Mouse (Mus musculus): ENCODE measurements around the gene Palm2. TPM values are rescaled to one million over a fixed set of nuclear protein-coding genes. Genes with fewer than 3 reads are reported as not detected.

Gene Palm2
- polyA plus RNA-seq, 1 experiment, result 5.2 TPM

GRCm38 (mm10) chr4:57715849-57716248, 281.8 kb downstream of the Palm2 start:
- H3K4me2 ChIP-seq (ENCODE audit: low read depth), result no peak overlapping the region
- no peak overlapping the region for H3ac ChIP-seq (ENCODE audit: control insufficient read depth, insufficient read length)
- TF ChIP-seq CEBPB (IDR thresholded peaks at IDR 0.05; ENCODE audit: insufficient read depth, poor library complexity, severe bottlenecking), result no peak
- TF ChIP-seq POLR2A (IDR thresholded peaks at IDR 0.05; ENCODE audit: insufficient read length, low read depth), result no peak
- no peak for TF ChIP-seq MYOD1 (IDR thresholded peaks at IDR 0.05; ENCODE audit: control insufficient read depth in 1 of 3, insufficient read length in 2 of 3, low read depth in 2 of 3)
- TF ChIP-seq TCF12 (IDR thresholded peaks at IDR 0.05; ENCODE audit: insufficient read depth, poor library complexity, severe bottlenecking), result no peak
- no peak for TF ChIP-seq E2F4 (IDR thresholded peaks at IDR 0.05; ENCODE audit: insufficient read depth)
- no peak for TF ChIP-seq MAX (IDR thresholded peaks at IDR 0.05; ENCODE audit: low read depth)
- no peak for TF ChIP-seq MYOG (IDR thresholded peaks at IDR 0.05; ENCODE audit: control insufficient read depth in 1 of 3, insufficient read depth in 1 of 3, insufficient read length in 2 of 3, low read depth in 2 of 3)
- no peak for TF ChIP-seq POLR2AphosphoS2 (IDR thresholded peaks at IDR 0.05; ENCODE audit: insufficient read length, low read depth)
- no peak for TF ChIP-seq TCF3 (IDR thresholded peaks at IDR 0.05; ENCODE audit: insufficient read length, low read depth)
- no peak for TF ChIP-seq REST (IDR thresholded peaks at IDR 0.05; ENCODE audit: insufficient read depth, insufficient read length)
- peaks cover 5% of the 10 kb centered on the region for H3K79me2 ChIP-seq (ENCODE audit: control insufficient read depth, insufficient read depth)
- H3K36me3 ChIP-seq (ENCODE audit: control insufficient read depth, insufficient read depth), result peaks cover 19% of the 10 kb centered on the region
- no peak overlapping the region for H3K4me3 ChIP-seq
- no peaks in the 10 kb centered on the region for H3K27me3 ChIP-seq (ENCODE audit: control insufficient read depth, insufficient read depth, insufficient read length)

- no peak overlapping the region for H3K4me2 ChIP-seq (ENCODE audit: low read depth)
- no peak for TF ChIP-seq CEBPB (IDR thresholded peaks at IDR 0.05; ENCODE audit: insufficient read depth, poor library complexity, severe bottlenecking)
- TF ChIP-seq USF1 (IDR thresholded peaks at IDR 0.05; ENCODE audit: low read depth), result no peak
- TF ChIP-seq MYOD1 (IDR thresholded peaks at IDR 0.05; ENCODE audit: control insufficient read depth in 1 of 3, insufficient read length in 2 of 3, low read depth in 2 of 3), result no peak
- TF ChIP-seq MAX (IDR thresholded peaks at IDR 0.05; ENCODE audit: low read depth), result no peak
- TF ChIP-seq POLR2AphosphoS2 (IDR thresholded peaks at IDR 0.05; ENCODE audit: insufficient read length, low read depth), result no peak
- no peak for TF ChIP-seq SRF (IDR thresholded peaks at IDR 0.05; ENCODE audit: control insufficient read depth, insufficient read length, low read depth)
- no peak for TF ChIP-seq E2F4 (IDR thresholded peaks at IDR 0.05; ENCODE audit: insufficient read depth)
- no peak for TF ChIP-seq REST (IDR thresholded peaks at IDR 0.05; ENCODE audit: insufficient read depth, insufficient read length)
- TF ChIP-seq MYOG (IDR thresholded peaks at IDR 0.05; ENCODE audit: control insufficient read depth in 1 of 3, insufficient read depth in 1 of 3, insufficient read length in 2 of 3, low read depth in 2 of 3), result no peak
- no peak for TF ChIP-seq TCF12 (IDR thresholded peaks at IDR 0.05; ENCODE audit: insufficient read depth, poor library complexity, severe bottlenecking)
- no peak for TF ChIP-seq POLR2A (IDR thresholded peaks at IDR 0.05; ENCODE audit: insufficient read length, low read depth)
- TF ChIP-seq TCF3 (IDR thresholded peaks at IDR 0.05; ENCODE audit: insufficient read length, low read depth), result no peak
- H3K4me3 ChIP-seq, result no peak overlapping the region
- peaks cover 5% of the 10 kb centered on the region for H3K79me2 ChIP-seq (ENCODE audit: control insufficient read depth, insufficient read depth)
- H3K36me3 ChIP-seq (ENCODE audit: control insufficient read depth, insufficient read depth), result peaks cover 14% of the 10 kb centered on the region
- H3K27me3 ChIP-seq (ENCODE audit: control insufficient read depth, insufficient read depth, insufficient read length), result no peaks in the 10 kb centered on the region
- H3ac ChIP-seq (ENCODE audit: control insufficient read depth, insufficient read length), result no peak overlapping the region
Observed at GRCm38 (mm10) chr4:57716735-57717134, 282.7 kb downstream of the Palm2 start.

GRCm38 (mm10) chr4:57717354-57717753, 283.3 kb downstream of the Palm2 start, which contains the start of gene Akap2:
Gene Akap2 (plus strand): TSS chr4:57717657.
- H3K79me2 ChIP-seq (ENCODE audit: control insufficient read depth, insufficient read depth), result peaks cover 5% of the 10 kb centered on the region
- no peaks in the 10 kb centered on the region for H3K27me3 ChIP-seq (ENCODE audit: control insufficient read depth, insufficient read depth, insufficient read length)
- H3K4me2 ChIP-seq (ENCODE audit: low read depth), result no peak within 1 kb of the TSS
- TF ChIP-seq TCF12 (IDR thresholded peaks at IDR 0.05; ENCODE audit: insufficient read depth, poor library complexity, severe bottlenecking) (no peak), USF1 (IDR thresholded peaks at IDR 0.05; ENCODE audit: low read depth) (no peak), MYOD1 (IDR thresholded peaks at IDR 0.05; ENCODE audit: control insufficient read depth in 1 of 3, insufficient read length in 2 of 3, low read depth in 2 of 3) (no peak), MYOG (IDR thresholded peaks at IDR 0.05; ENCODE audit: control insufficient read depth in 1 of 3, insufficient read depth in 1 of 3, insufficient read length in 2 of 3, low read depth in 2 of 3) (no peak), TCF3 (IDR thresholded peaks at IDR 0.05; ENCODE audit: insufficient read length, low read depth) (no peak), CEBPB (IDR thresholded peaks at IDR 0.05; ENCODE audit: insufficient read depth, poor library complexity, severe bottlenecking) (no peak), REST (IDR thresholded peaks at IDR 0.05; ENCODE audit: insufficient read depth, insufficient read length) (no peak), POLR2A (IDR thresholded peaks at IDR 0.05; ENCODE audit: insufficient read length, low read depth) (no peak), E2F4 (IDR thresholded peaks at IDR 0.05; ENCODE audit: insufficient read depth) (no peak), SRF (IDR thresholded peaks at IDR 0.05; ENCODE audit: control insufficient read depth, insufficient read length, low read depth) (no peak), MAX (IDR thresholded peaks at IDR 0.05; ENCODE audit: low read depth) (no peak), POLR2AphosphoS2 (IDR thresholded peaks at IDR 0.05; ENCODE audit: insufficient read length, low read depth) (no peak)
- H3K36me3 ChIP-seq (ENCODE audit: control insufficient read depth, insufficient read depth), result peaks cover 14% of the 10 kb centered on the region
- H3ac ChIP-seq (ENCODE audit: control insufficient read depth, insufficient read length), result no peak within 1 kb of the TSS
- H3K4me3 ChIP-seq, result no peak within 1 kb of the TSS

GRCm38 (mm10) chr4:57719370-57719769, 285.3 kb downstream of the Palm2 start:
- TF ChIP-seq POLR2AphosphoS2 (IDR thresholded peaks at IDR 0.05; ENCODE audit: insufficient read length, low read depth) (no peak), SRF (IDR thresholded peaks at IDR 0.05; ENCODE audit: control insufficient read depth, insufficient read length, low read depth) (no peak), POLR2A (IDR thresholded peaks at IDR 0.05; ENCODE audit: insufficient read length, low read depth) (no peak)
- Histone ChIP-seq H3K4me3 (no peak overlapping the region), H3ac (ENCODE audit: control insufficient read depth, insufficient read length) (no peak overlapping the region), H3K4me2 (ENCODE audit: low read depth) (no peak overlapping the region), H3K36me3 (ENCODE audit: control insufficient read depth, insufficient read depth) (peaks cover 14% of the 10 kb centered on the region), H3K27me3 (ENCODE audit: control insufficient read depth, insufficient read depth, insufficient read length) (no peaks in the 10 kb centered on the region), H3K79me2 (ENCODE audit: control insufficient read depth, insufficient read depth) (peaks cover 5% of the 10 kb centered on the region)

- H3K4me3 ChIP-seq, result no peak overlapping the region
Observed at GRCm38 (mm10) chr4:57720869-57721361, 286.9 kb downstream of the Palm2 start.

More at GRCm38 (mm10) chr4:57720869-57721361, 286.9 kb downstream of the Palm2 start:
- Histone ChIP-seq H3ac (ENCODE audit: control insufficient read depth, insufficient read length) (no peak overlapping the region), H3K36me3 (ENCODE audit: control insufficient read depth, insufficient read depth) (peaks cover 10% of the 10 kb centered on the region), H3K27me3 (ENCODE audit: control insufficient read depth, insufficient read depth, insufficient read length) (no peaks in the 10 kb centered on the region), H3K79me2 (ENCODE audit: control insufficient read depth, insufficient read depth) (peaks cover 5% of the 10 kb centered on the region), H3K4me2 (ENCODE audit: low read depth) (no peak overlapping the region)
- no peak for TF ChIP-seq MYOD1 (IDR thresholded peaks at IDR 0.05; ENCODE audit: control insufficient read depth in 1 of 3, insufficient read length in 2 of 3, low read depth in 2 of 3)
- TF ChIP-seq TCF3 (IDR thresholded peaks at IDR 0.05; ENCODE audit: insufficient read length, low read depth), result no peak
- TF ChIP-seq REST (IDR thresholded peaks at IDR 0.05; ENCODE audit: insufficient read depth, insufficient read length), result no peak
- no peak for TF ChIP-seq MAX (IDR thresholded peaks at IDR 0.05; ENCODE audit: low read depth)
- TF ChIP-seq CEBPB (IDR thresholded peaks at IDR 0.05; ENCODE audit: insufficient read depth, poor library complexity, severe bottlenecking), result no peak
- TF ChIP-seq E2F4 (IDR thresholded peaks at IDR 0.05; ENCODE audit: insufficient read depth), result no peak
- no peak for TF ChIP-seq POLR2A (IDR thresholded peaks at IDR 0.05; ENCODE audit: insufficient read length, low read depth)
- no peak for TF ChIP-seq USF1 (IDR thresholded peaks at IDR 0.05; ENCODE audit: low read depth)
- TF ChIP-seq POLR2AphosphoS2 (IDR thresholded peaks at IDR 0.05; ENCODE audit: insufficient read length, low read depth), result no peak
- TF ChIP-seq MYOG (IDR thresholded peaks at IDR 0.05; ENCODE audit: control insufficient read depth in 1 of 3, insufficient read depth in 1 of 3, insufficient read length in 2 of 3, low read depth in 2 of 3), result no peak
- TF ChIP-seq TCF12 (IDR thresholded peaks at IDR 0.05; ENCODE audit: insufficient read depth, poor library complexity, severe bottlenecking), result no peak
- no peak for TF ChIP-seq SRF (IDR thresholded peaks at IDR 0.05; ENCODE audit: control insufficient read depth, insufficient read length, low read depth)

Measured in myocyte (in vitro differentiated cells).